Mouse (Mus musculus) liver, embryonic 14.5 days (tissue): Measurements from ENCODE around the gene Hyal1.

Source experiments
- CTCF ChIP-seq: IDR thresholded peaks from 2 replicates; pipeline ENCODE4 v1.5.1; 2016; ENCODE audit warnings: antibody characterized with exemption, low read depth, control low read depth
- EP300 ChIP-seq: IDR thresholded peaks from 2 replicates; pipeline ENCODE4 v1.6.1; 2016; ENCODE audit warnings: antibody characterized with exemption, low read depth

GRCm38 (mm10) chr9:107615035-107615434 lies 38.3 kb downstream of the Hyal1 start:
- TF ChIP-seq EP300 (no peak), CTCF (no peak)
